Mouse (Mus musculus) adrenal gland, adult 2 months (tissue): ENCODE results near the gene Zfp827. TPM values are rescaled to one million over a fixed set of nuclear protein-coding genes. Genes with fewer than 3 reads are reported as not detected.

Experiments used
- DNase-seq: peaks from one replicate; pipeline ENCODE4 v3.0.0; 2021
- polyA plus RNA-seq: library from polyadenylated mRNA; depleted of rRNA; stranded (reverse); fragments of >200 nt; gene quantifications from 2 replicates; pipeline ENCODE4 v1.2.3, GENCODE M21; 2012
- total RNA-seq, 2 experiments: library from RNA; stranded (reverse); gene quantifications; 2 replicates each; pipeline ENCODE4 v1.2.3; 2021

The Zfp827 gene
- total and polyA plus RNA-seq, 3 experiments: 9.0 to 13.5 (median 10.3) TPM

- DNase-seq: no peak
Measured at GRCm38 (mm10) chr8:79060013-79060609, 31.9 kb downstream of the Zfp827 start.

GRCm38 (mm10) chr8:79065924-79066323 is 37.7 kb downstream of the Zfp827 start:
- DNase-seq: no peak

GRCm38 (mm10) chr8:79067812-79068630 is 39.8 kb downstream of the Zfp827 start:
- no peak for DNase-seq

- no peak for DNase-seq
Measured at GRCm38 (mm10) chr8:79073311-79073710, 45.1 kb downstream of the Zfp827 start.

- peak; percentile 10 for DNase-seq
Measured at GRCm38 (mm10) chr8:79074986-79075385, 46.7 kb downstream of the Zfp827 start.

- no peak for DNase-seq
Measured at GRCm38 (mm10) chr8:79077256-79077655, 49.0 kb downstream of the Zfp827 start.

GRCm38 (mm10) chr8:79078556-79079195 is 50.4 kb downstream of the Zfp827 start:
- DNase-seq: no peak

GRCm38 (mm10) chr8:79079196-79079561 is 50.9 kb downstream of the Zfp827 start:
- no peak for DNase-seq

GRCm38 (mm10) chr8:79080096-79080739 is 52.0 kb downstream of the Zfp827 start:
- DNase-seq: peak; percentile 12

GRCm38 (mm10) chr8:79081333-79081732 is 53.1 kb downstream of the Zfp827 start:
- no peak for DNase-seq

GRCm38 (mm10) chr8:79081955-79082354 is 53.7 kb downstream of the Zfp827 start:
- DNase-seq: no peak

- DNase-seq: peak; percentile 77
Measured at GRCm38 (mm10) chr8:79083461-79084358, 55.5 kb downstream of the Zfp827 start.

- DNase-seq: no peak
Measured at GRCm38 (mm10) chr8:79084359-79084820, 56.2 kb downstream of the Zfp827 start.

- no peak for DNase-seq
Measured at GRCm38 (mm10) chr8:79094422-79094821, 66.2 kb downstream of the Zfp827 start.

GRCm38 (mm10) chr8:79095162-79095561 is 66.9 kb downstream of the Zfp827 start:
- DNase-seq: no peak

- DNase-seq: no peak
Measured at GRCm38 (mm10) chr8:79096970-79097369, 68.7 kb downstream of the Zfp827 start.

- DNase-seq: no peak
Measured at GRCm38 (mm10) chr8:79102707-79103106, 74.5 kb downstream of the Zfp827 start.

GRCm38 (mm10) chr8:79103185-79103878 is 75.1 kb downstream of the Zfp827 start:
- no peak for DNase-seq

- no peak for DNase-seq
Measured at GRCm38 (mm10) chr8:79103923-79104580, 75.8 kb downstream of the Zfp827 start.

- peak; percentile 15 for DNase-seq
Measured at GRCm38 (mm10) chr8:79104634-79105033, 76.4 kb downstream of the Zfp827 start.
